Mouse (Mus musculus) adrenal gland, adult 2 months (tissue): ENCODE results near the gene Gpr84. TPM values are rescaled to one million over a fixed set of nuclear protein-coding genes. Genes with fewer than 3 reads are reported as not detected.
A peak's percentile ranks its signal among the peaks of the same experiment; 100 is the strongest.

ENCODE experiments used
- DNase-seq: peaks from one replicate; pipeline ENCODE4 v3.0.0; 2021
- polyA plus RNA-seq: library from polyadenylated mRNA; depleted of rRNA; stranded (reverse); fragments of >200 nt; gene quantifications from 2 replicates; pipeline ENCODE4 v1.2.3, GENCODE M21; 2012
- total RNA-seq, 2 experiments: library from RNA; stranded (reverse); gene quantifications; 2 replicates each; pipeline ENCODE4 v1.2.3; 2021

The Gpr84 gene
- total and polyA plus RNA-seq, 3 experiments = 0.15 TPM; not detected in 2

GRCm38 (mm10) chr15:103335488-103336235 lies 25.2 kb upstream of the Gpr84 start:
- no peak for DNase-seq

- no peak for DNase-seq
Observed at GRCm38 (mm10) chr15:103335040-103335439, 24.6 kb upstream of the Gpr84 start.

GRCm38 (mm10) chr15:103334194-103334593 lies 23.8 kb upstream of the Gpr84 start:
- DNase-seq = no peak

- DNase-seq = no peak
Observed at GRCm38 (mm10) chr15:103333738-103334137, 23.3 kb upstream of the Gpr84 start.

GRCm38 (mm10) chr15:103333081-103333615 lies 22.7 kb upstream of the Gpr84 start:
- DNase-seq = no peak

GRCm38 (mm10) chr15:103323455-103324247 lies 13.2 kb upstream of the Gpr84 start:
- peak; percentile 94 for DNase-seq

- DNase-seq = no peak
Observed at GRCm38 (mm10) chr15:103323070-103323454, 12.7 kb upstream of the Gpr84 start.

GRCm38 (mm10) chr15:103322396-103322795 lies 12.0 kb upstream of the Gpr84 start:
- no peak for DNase-seq

GRCm38 (mm10) chr15:103321076-103321475 lies 10.7 kb upstream of the Gpr84 start:
- DNase-seq = no peak

GRCm38 (mm10) chr15:103318201-103318816 lies 7.9 kb upstream of the Gpr84 start:
- no peak for DNase-seq

- DNase-seq = no peak
Observed at GRCm38 (mm10) chr15:103317731-103318130, 7.3 kb upstream of the Gpr84 start.

- DNase-seq = no peak
Observed at GRCm38 (mm10) chr15:103317120-103317519, 6.7 kb upstream of the Gpr84 start.

GRCm38 (mm10) chr15:103315979-103316776 lies 5.8 kb upstream of the Gpr84 start:
- peak; percentile 31 for DNase-seq

GRCm38 (mm10) chr15:103315011-103315502 lies 4.6 kb upstream of the Gpr84 start:
- peak; percentile 84 for DNase-seq

GRCm38 (mm10) chr15:103314181-103314580 lies 3.8 kb upstream of the Gpr84 start:
- DNase-seq = no peak

GRCm38 (mm10) chr15:103313495-103314095 lies 3.2 kb upstream of the Gpr84 start:
- DNase-seq = no peak

GRCm38 (mm10) chr15:103308876-103309580 lies 1.4 kb downstream of the Gpr84 start:
- DNase-seq = no peak

GRCm38 (mm10) chr15:103308056-103308875 lies 2.1 kb downstream of the Gpr84 start:
- DNase-seq = no peak

GRCm38 (mm10) chr15:103307125-103307524 lies 3.3 kb downstream of the Gpr84 start:
- DNase-seq = peak; percentile 91
